Mouse (Mus musculus): ENCODE results near the gene Pcp4l1.

DNA sequence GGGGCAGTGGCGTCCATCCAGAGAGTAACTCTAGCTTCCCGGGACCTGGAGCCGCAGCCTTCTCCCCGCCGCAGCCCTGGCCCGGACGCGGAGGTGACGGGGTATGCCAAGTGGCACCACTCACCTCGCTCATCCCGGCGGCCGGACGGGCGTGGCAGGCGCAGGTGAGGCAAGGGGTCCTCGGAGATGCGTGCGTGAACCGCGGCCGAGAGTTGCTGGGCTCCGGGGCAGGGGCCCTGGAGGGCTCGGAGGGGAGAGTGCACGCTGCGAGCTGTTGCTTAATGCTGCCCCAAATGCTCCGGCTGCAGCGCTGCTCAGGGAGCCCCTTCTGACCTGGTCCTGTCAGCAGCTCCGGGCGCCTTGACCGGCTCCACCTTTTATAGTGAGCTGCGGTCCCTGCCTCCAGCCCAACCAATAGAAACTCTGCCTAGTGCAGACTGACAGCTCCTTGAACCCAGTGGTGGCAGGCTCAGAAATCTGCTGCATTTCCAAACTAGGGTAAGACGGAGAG, at the start of gene Pcp4l1:
- TF ChIP-seq POLR2A (IDR thresholded peaks at IDR 0.05; ENCODE audit: insufficient read depth, low read depth, low read length) (peak; percentile 94), CTCF (IDR thresholded peaks at IDR 0.05; ENCODE audit: insufficient read depth, low read depth, low read length) (no peak)

All from olfactory bulb, adult 2 months (tissue).